Mouse (Mus musculus) MEL (cell line): ENCODE measurements around the gene Rpl28. TPM values are rescaled to one million over a fixed set of nuclear protein-coding genes. Genes with fewer than 3 reads are reported as not detected.

Experiments
- DNase-seq: peaks from one replicate; pipeline ENCODE4 v3.0.0; 2011; ENCODE audit warnings: low read depth, low spot score
- H3K27ac ChIP-seq: 2 replicates; pipeline ENCODE4 v1.5.1; 2012; ENCODE audit warnings: low read depth, mild to moderate bottlenecking, control low read depth, low read length, moderate library complexity; ENCODE audit not compliant: control insufficient read depth
- H3K27me3 ChIP-seq, 2 experiments: fragments of 150-350 bp in 1 of 2; sonication (generic) in 1 of 2; 2 replicates each; pipeline ENCODE4 v1.6.1; 2012; ENCODE audit warnings: low read length in 2 of 2, mild to moderate bottlenecking in 2 of 2, improper control_type of control experiment in 1 of 2, moderate library complexity in 1 of 2; ENCODE audit not compliant: insufficient read depth in 2 of 2, control insufficient read depth in 1 of 2
- H3K36me3 ChIP-seq, 2 experiments: 2 replicates each; pipeline ENCODE4 v1.6.1; 2012 to 2014; ENCODE audit warnings: low read length in 2 of 2, improper control_type of control experiment in 1 of 2, inconsistent platforms in 1 of 2, mild to moderate bottlenecking in 1 of 2; ENCODE audit not compliant: insufficient read depth in 2 of 2, control insufficient read depth in 1 of 2
- H3K4me1 ChIP-seq, 2 experiments: fragments of 150-350 bp in 1 of 2; sonication (generic) in 1 of 2; 2 replicates each; pipeline ENCODE4 v1.6.1; 2012; ENCODE audit warnings: low read length in 2 of 2, improper control_type of control experiment in 1 of 2, mild to moderate bottlenecking in 1 of 2; ENCODE audit not compliant: insufficient read depth in 2 of 2, control insufficient read depth in 1 of 2
- H3K4me3 ChIP-seq, 2 experiments: fragments of 150-350 bp in 1 of 2; sonication (generic) in 1 of 2; 2 replicates each; pipeline ENCODE4 v1.5.1; 2012; ENCODE audit warnings: low read depth in 2 of 2, low read length in 2 of 2, mild to moderate bottlenecking in 2 of 2, moderate library complexity in 2 of 2, control low read depth in 1 of 2, improper control_type of control experiment in 1 of 2; ENCODE audit not compliant: control insufficient read depth in 1 of 2, insufficient read depth in 1 of 2
- H3K79me2 ChIP-seq: 2 replicates; pipeline ENCODE4 v1.6.1; 2012; ENCODE audit warnings: mild to moderate bottlenecking, low read length, moderate library complexity; ENCODE audit not compliant: control insufficient read depth, poor library complexity, insufficient read depth
- H3K9ac ChIP-seq: 2 replicates; pipeline ENCODE4 v1.6.1; 2012; ENCODE audit warnings: low read depth, mild to moderate bottlenecking, control low read depth, low read length, moderate library complexity; ENCODE audit not compliant: control insufficient read depth, poor library complexity, severe bottlenecking
- H3K9me3 ChIP-seq: fragments of 150-350 bp; sonication (generic); replicated peaks from 2 replicates; pipeline ENCODE4 v1.6.1; 2012; ENCODE audit warnings: mild to moderate bottlenecking, low read length, improper control_type of control experiment, moderate library complexity; ENCODE audit not compliant: insufficient read depth
- BHLHE40 ChIP-seq: IDR thresholded peaks from 2 replicates; pipeline ENCODE4 v1.6.1; 2012; ENCODE audit warnings: low read depth, mild to moderate bottlenecking, inconsistent platforms, low read length, improper control_type of control experiment, borderline replicate concordance
- CHD1 ChIP-seq: IDR thresholded peaks from 2 replicates; pipeline ENCODE4 v1.6.1; 2012; ENCODE audit warnings: low read depth, mild to moderate bottlenecking, inconsistent platforms, low read length, improper control_type of control experiment
- CHD2 ChIP-seq: IDR thresholded peaks from 2 replicates; pipeline ENCODE4 v1.6.1; 2011; ENCODE audit warnings: low read length, improper control_type of control experiment
- CTCF ChIP-seq, 3 experiments: IDR thresholded peaks in 2 of 3; conservative IDR thresholded peaks in 1 of 3; 2 replicates each; pipeline ENCODE4 v1.5.1; 2011 to 2012; ENCODE audit warnings: low read length in 3 of 3, low read depth in 2 of 3, mild to moderate bottlenecking in 2 of 3, improper control_type of control experiment in 1 of 3, inconsistent platforms in 1 of 3, mixed read lengths in 1 of 3, moderate library complexity in 1 of 3; ENCODE audit not compliant: control insufficient read depth in 1 of 3, insufficient read depth in 1 of 3, poor library complexity in 1 of 3, severe bottlenecking in 1 of 3
- E2F4 ChIP-seq: IDR thresholded peaks from 2 replicates; pipeline ENCODE4 v1.6.1; 2011; ENCODE audit warnings: low read depth, low read length, improper control_type of control experiment, borderline replicate concordance
- ELF1 ChIP-seq: IDR thresholded peaks from 2 replicates; pipeline ENCODE4 v1.6.1; 2014; ENCODE audit warnings: low read depth, mild to moderate bottlenecking, inconsistent platforms, low read length, improper control_type of control experiment, moderate library complexity
- ETS1 ChIP-seq: IDR thresholded peaks from 2 replicates; pipeline ENCODE4 v1.6.1; 2012; ENCODE audit warnings: low read depth, mild to moderate bottlenecking, inconsistent platforms, low read length, improper control_type of control experiment, moderate library complexity
- GABPA ChIP-seq: IDR thresholded peaks from 2 replicates; pipeline ENCODE4 v1.6.1; 2012; ENCODE audit warnings: low read depth, mild to moderate bottlenecking, inconsistent platforms, low read length, improper control_type of control experiment, moderate library complexity
- GATA1 ChIP-seq: IDR thresholded peaks from 2 replicates; pipeline ENCODE4 v1.6.1; 2011; ENCODE audit warnings: low read depth, low read length, improper control_type of control experiment
- HCFC1 ChIP-seq: IDR thresholded peaks from 2 replicates; pipeline ENCODE4 v1.6.1; 2012; ENCODE audit warnings: low read depth, mild to moderate bottlenecking, inconsistent platforms, low read length, improper control_type of control experiment, moderate library complexity
- JUND ChIP-seq: IDR thresholded peaks from 2 replicates; pipeline ENCODE4 v1.6.1; 2011; ENCODE audit warnings: low read depth, mild to moderate bottlenecking, improper control_type of control experiment, low read length
- MAZ ChIP-seq: IDR thresholded peaks from 2 replicates; pipeline ENCODE4 v1.6.1; 2012; ENCODE audit warnings: low read depth, mild to moderate bottlenecking, inconsistent platforms, low read length, improper control_type of control experiment
- MXI1 ChIP-seq: IDR thresholded peaks from 2 replicates; pipeline ENCODE4 v1.6.1; 2011; ENCODE audit warnings: mild to moderate bottlenecking, low read depth, low read length, improper control_type of control experiment
- MYC ChIP-seq: IDR thresholded peaks from 2 replicates; pipeline ENCODE4 v1.6.1; 2011; ENCODE audit warnings: low read depth, mild to moderate bottlenecking, low read length, improper control_type of control experiment, moderate library complexity
- NELFE ChIP-seq: IDR thresholded peaks from 2 replicates; pipeline ENCODE4 v1.6.1; 2011; ENCODE audit warnings: low read depth, low read length, improper control_type of control experiment
- NRF1 ChIP-seq: IDR thresholded peaks from 2 replicates; pipeline ENCODE4 v1.6.1; 2014; ENCODE audit warnings: low read depth, mild to moderate bottlenecking, inconsistent platforms, low read length, improper control_type of control experiment, moderate library complexity; ENCODE audit not compliant: poor library complexity, insufficient read depth, severe bottlenecking
- POLR2A ChIP-seq, 2 experiments: IDR thresholded peaks; 2 replicates each; pipeline ENCODE4 v1.6.1; 2011 to 2012; ENCODE audit warnings: low read length in 2 of 2, mild to moderate bottlenecking in 2 of 2, control low read depth in 1 of 2, improper control_type of control experiment in 1 of 2, low read depth in 1 of 2, moderate library complexity in 1 of 2; ENCODE audit not compliant: control insufficient read depth in 1 of 2, insufficient read depth in 1 of 2, poor library complexity in 1 of 2
- POLR2AphosphoS5 ChIP-seq: IDR thresholded peaks from 2 replicates; pipeline ENCODE4 v1.6.1; 2012; ENCODE audit warnings: low read depth, borderline replicate concordance, mild to moderate bottlenecking, inconsistent platforms, low read length, moderate library complexity, mixed read lengths
- RCOR1 ChIP-seq: IDR thresholded peaks from 2 replicates; pipeline ENCODE4 v1.6.1; 2012; ENCODE audit warnings: low read depth, mild to moderate bottlenecking, inconsistent platforms, low read length, improper control_type of control experiment
- SIN3A ChIP-seq: IDR thresholded peaks from 2 replicates; pipeline ENCODE4 v1.6.1; 2012; ENCODE audit warnings: low read length, improper control_type of control experiment, inconsistent platforms
- TBP ChIP-seq: IDR thresholded peaks from 2 replicates; pipeline ENCODE4 v1.8.0; 2011; ENCODE audit warnings: low read depth, low read length, improper control_type of control experiment
- TCF12 ChIP-seq: IDR thresholded peaks from 2 replicates; pipeline ENCODE4 v1.6.1; 2014; ENCODE audit warnings: low read depth, mild to moderate bottlenecking, inconsistent platforms, low read length, improper control_type of control experiment, moderate library complexity
- ZMIZ1 ChIP-seq: IDR thresholded peaks from 2 replicates; pipeline ENCODE4 v1.6.1; 2012; ENCODE audit warnings: low read depth, mild to moderate bottlenecking, inconsistent platforms, low read length, improper control_type of control experiment, moderate library complexity
- ZNF384 ChIP-seq: IDR thresholded peaks from 2 replicates; pipeline ENCODE4 v1.6.1; 2012; ENCODE audit warnings: low read depth, mild to moderate bottlenecking, inconsistent platforms, low read length, improper control_type of control experiment
- polyA plus RNA-seq, 2 experiments: library from polyadenylated mRNA; stranded (reverse) in 1 of 2; unstranded in 1 of 2; fragments of >175 nt in 1 of 2; fragments of >200 nt in 1 of 2; gene quantifications; 2 replicates each; pipeline versions ENCODE4 v1.2.1 to v1.2.4; 2012; ENCODE audit warnings: low replicate concordance in 2 of 2, low read depth in 1 of 2; ENCODE audit not compliant: insufficient read length in 2 of 2, insufficient read depth in 1 of 2, missing spikeins in 1 of 2
- total RNA-seq: library from RNA; depleted of rRNA; stranded (reverse); fragments of 300-350 nt; gene quantifications from 2 replicates; pipeline ENCODE4 v1.2.3, GENCODE M21; 2012

The Rpl28 gene
- total and polyA plus RNA-seq, 3 experiments: 1,000 to 9,991 (median 2,264) TPM

DNA sequence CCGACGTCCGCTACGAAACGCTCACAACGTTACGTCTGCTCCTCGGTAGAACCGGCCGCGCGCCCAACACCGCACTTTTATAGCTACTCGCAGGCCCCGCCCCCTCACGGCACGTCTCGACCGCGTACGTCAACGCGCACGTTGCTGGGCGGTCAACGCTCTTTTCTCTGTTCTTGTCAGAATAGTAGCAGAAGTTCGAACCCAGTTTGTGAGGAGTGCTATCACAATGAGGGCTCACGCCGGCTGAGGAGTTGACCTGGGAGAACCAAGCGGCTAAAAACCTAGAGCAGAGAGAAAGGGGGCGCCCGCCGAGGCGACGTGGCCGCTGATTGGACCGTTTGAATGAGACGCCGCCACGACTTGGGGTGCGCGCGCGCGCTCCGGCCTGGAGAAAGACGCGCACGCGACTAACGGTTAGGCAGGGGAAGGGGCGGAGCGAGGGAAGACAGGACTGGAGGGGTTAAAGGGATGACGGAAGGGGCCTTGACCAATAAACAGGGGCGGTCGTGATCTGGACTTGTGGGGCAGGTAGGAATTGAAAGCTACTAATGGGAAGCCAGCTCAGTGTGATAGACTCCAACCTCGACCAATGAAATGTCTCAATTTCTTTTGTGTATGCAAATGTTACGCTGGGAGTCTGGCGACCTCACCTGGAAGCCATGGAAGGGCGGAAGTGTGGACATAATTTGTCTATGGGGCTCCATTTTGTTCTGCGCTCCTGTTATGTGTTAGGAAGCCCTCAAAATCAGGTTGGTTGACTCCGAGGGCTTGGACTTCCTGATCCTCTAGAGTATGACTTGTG, 19.8 kb downstream of the Rpl28 start, which contains the start of gene Ube2s:
Gene Ube2s, minus strand, starts transcription at position 288 of the 802 bp plus-strand sequence.
- peak within 1 kb of the TSS; percentile 64 to 96 for H3K4me3 ChIP-seq
- H3K36me3 ChIP-seq: peaks cover 17 to 22% of the 10 kb centered on the region in 2 experiments
- H3K4me1 ChIP-seq: peaks cover 3 to 14% of the 10 kb centered on the region in 2 experiments
- H3K27me3 ChIP-seq: no peaks in the 10 kb centered on the region
- DNase-seq: peak; percentile 99
- H3K9me3 ChIP-seq: no peaks in the 10 kb centered on the region
- peak within 1 kb of the TSS; percentile 95 for H3K27ac ChIP-seq
- TF ChIP-seq CHD1 (no peak), GABPA (no peak), ETS1 (0 out of 2 replicates have a peak, but pooled peaks have one; percentile 13), NRF1 (peak; percentile 74), MAZ (peak; percentile 47; the same call in 1 of the 2 replicates), GATA1 (no peak), E2F4 (peak; percentile 5; the same call in 1 of the 2 replicates), NELFE (peak; percentile 87), SIN3A (peak; percentile 66), CHD2 (peak; percentile 81), TBP (peak; percentile 96), ZMIZ1 (peak; percentile 93), POLR2A (IDR thresholded peaks at IDR 0.05; ENCODE audit: control insufficient read depth in 1 of 2, insufficient read depth in 1 of 2, low read depth in 1 of 2, low read length in 2 of 2, poor library complexity in 1 of 2) (peak; percentile 38 to 71; a peak in 2 of 4 replicates), MXI1 (0 out of 2 replicates have a peak, but pooled peaks have one; percentile 19), ELF1 (peak; percentile 94), ZNF384 (no peak), POLR2AphosphoS5 (peak; percentile 57; the same call in 1 of the 2 replicates), TCF12 (peak; percentile 13), MYC (peak; percentile 88), BHLHE40 (peak; percentile 66), CTCF (IDR thresholded peaks at IDR 0.05 in 2 of 3, conservative IDR thresholded peaks at IDR 0.05 in 1 of 3; ENCODE audit: control insufficient read depth in 1 of 3, insufficient read depth in 1 of 3, low read depth in 2 of 3, low read length in 3 of 3, poor library complexity in 1 of 3, severe bottlenecking in 1 of 3) (no peak), RCOR1 (no peak), JUND (no peak), HCFC1 (peak; percentile 86)
- peaks cover 27% of the 10 kb centered on the region for H3K79me2 ChIP-seq
- H3K9ac ChIP-seq: peak within 1 kb of the TSS; percentile 100
